Mouse (Mus musculus): ENCODE results near the gene Gm9747. TPM values are rescaled to one million over a fixed set of nuclear protein-coding genes. Genes with fewer than 3 reads are reported as not detected.

Gene Gm9747
- total and polyA plus RNA-seq, 3 experiments = not detected

DNA sequence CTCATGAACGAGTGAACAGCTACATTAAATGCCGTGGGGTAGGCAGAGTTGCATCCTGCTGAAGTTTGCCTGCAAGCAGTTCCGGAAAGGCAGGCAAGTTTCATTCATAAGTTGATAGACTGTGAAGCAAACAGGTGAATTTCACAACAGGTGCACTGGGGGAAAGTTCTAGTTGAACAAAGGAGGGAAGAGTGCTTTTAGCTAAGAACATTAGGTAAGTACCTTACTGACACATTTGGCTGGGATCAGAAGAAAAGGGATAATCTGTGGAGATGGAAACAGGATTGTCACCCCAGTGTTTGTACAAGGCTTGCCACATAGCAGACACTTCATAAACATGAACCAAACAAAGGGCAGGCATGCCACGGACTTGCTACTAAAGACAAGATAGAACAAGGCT, 5.3 kb downstream of the Gm9747 start:
- no peaks in the 10 kb centered on the region for H3K36me3 ChIP-seq (replicated peaks in 1 of 2; ENCODE audit: control insufficient read depth in 1 of 2, insufficient read depth in 1 of 2, low read length in 1 of 2)
- H3K79me2 ChIP-seq (replicated peaks; ENCODE audit: control insufficient read depth, extremely low read depth, insufficient read depth, poor library complexity, severe bottlenecking) = no peaks in the 10 kb centered on the region
- H3K27me3 ChIP-seq (replicated peaks) = no peaks in the 10 kb centered on the region
- no peak for TF ChIP-seq POLR2A (IDR thresholded peaks at IDR 0.05; ENCODE audit: low read depth, low read length)
- TF ChIP-seq HCFC1 (IDR thresholded peaks at IDR 0.05; ENCODE audit: low read depth, low read length) = no peak
- TF ChIP-seq ETS1 (conservative IDR thresholded peaks at IDR 0.05; ENCODE audit: low read depth, low read length) = no peak
- no peak for TF ChIP-seq CHD1 (IDR thresholded peaks at IDR 0.05; ENCODE audit: low read depth, low read length)
- no peak for TF ChIP-seq MYC (IDR thresholded peaks at IDR 0.05; ENCODE audit: low read depth, low read length)
- no peak for TF ChIP-seq GABPA (IDR thresholded peaks at IDR 0.05; ENCODE audit: insufficient replicate concordance, low read depth, low read length)
- TF ChIP-seq MXI1 (IDR thresholded peaks at IDR 0.05; ENCODE audit: low read depth, low read length) = no peak
- TF ChIP-seq ZMIZ1 (IDR thresholded peaks at IDR 0.05; ENCODE audit: low read depth, low read length) = no peak
- no peak for TF ChIP-seq MEF2A (IDR thresholded peaks at IDR 0.05; ENCODE audit: borderline replicate concordance, low read depth, low read length)
- TF ChIP-seq NRF1 (IDR thresholded peaks at IDR 0.05; ENCODE audit: low read depth, low read length) = no peak
- TF ChIP-seq TBP (conservative IDR thresholded peaks at IDR 0.05; ENCODE audit: low read depth, low read length) = no peak
- H3K4me2 ChIP-seq (ENCODE audit: insufficient read depth, low read depth, poor library complexity, severe bottlenecking) = no peak overlapping the region
- H3K4me3 ChIP-seq (replicated peaks in 1 of 3; ENCODE audit: low read depth in 2 of 3, low read length in 2 of 3, poor library complexity in 1 of 3) = no peak overlapping the region
- H3K9ac ChIP-seq (ENCODE audit: insufficient read depth, low read depth) = no peak overlapping the region
- dilution Hi-C loops (cut with MboI; ENCODE audit: extremely low pct_ligation_motif_present, extremely low pct_unique_long_range_greater_than_20kb, low sequenced_read_pairs) = no loop called here
- H3K27ac ChIP-seq (ENCODE audit: insufficient read depth, low read depth) = no peak overlapping the region
- H3K9me3 ChIP-seq (replicated peaks; ENCODE audit: low read length) = no peaks in the 10 kb centered on the region
- DNase-seq (ENCODE audit: extremely low read depth) = no peak
- peaks cover 0 to 11% of the 10 kb centered on the region in 2 experiments; a peak in 3 of 4 replicates for H3K4me1 ChIP-seq (ENCODE audit: control insufficient read depth in 1 of 2, insufficient read depth in 2 of 2)
- in situ Hi-C loops (cut with MboI; ENCODE audit: low pct_ligation_motif_present, low pct_unique_long_range_greater_than_20kb, low sequenced_read_pairs) = no loop called here

- no peak for DNase-seq (ENCODE audit: extremely low read depth)
- H3K4me1 ChIP-seq (ENCODE audit: control insufficient read depth in 1 of 2, insufficient read depth in 2 of 2) = peaks cover 0 to 11% of the 10 kb centered on the region in 2 experiments; a peak in 3 of 4 replicates
- in situ Hi-C loops (cut with MboI; ENCODE audit: low pct_ligation_motif_present, low pct_unique_long_range_greater_than_20kb, low sequenced_read_pairs) (no loop called here), dilution Hi-C loops (cut with MboI; ENCODE audit: extremely low pct_ligation_motif_present, extremely low pct_unique_long_range_greater_than_20kb, low sequenced_read_pairs) (no loop called here)
- TF ChIP-seq ETS1 (conservative IDR thresholded peaks at IDR 0.05; ENCODE audit: low read depth, low read length) = no peak
- TF ChIP-seq SIN3A (IDR thresholded peaks at IDR 0.05; ENCODE audit: low read length) = no peak
- H3K9me3 ChIP-seq (replicated peaks; ENCODE audit: low read length) = no peaks in the 10 kb centered on the region
- no peak overlapping the region for H3K27ac ChIP-seq (ENCODE audit: insufficient read depth, low read depth)
- no peak overlapping the region for H3K4me2 ChIP-seq (ENCODE audit: insufficient read depth, low read depth, poor library complexity, severe bottlenecking)
- no peaks in the 10 kb centered on the region for H3K36me3 ChIP-seq (replicated peaks in 1 of 2; ENCODE audit: control insufficient read depth in 1 of 2, insufficient read depth in 1 of 2, low read length in 1 of 2)
- H3K27me3 ChIP-seq (replicated peaks) = no peaks in the 10 kb centered on the region
- H3K4me3 ChIP-seq (replicated peaks in 1 of 3; ENCODE audit: low read depth in 2 of 3, low read length in 2 of 3, poor library complexity in 1 of 3) = no peak overlapping the region
- H3K79me2 ChIP-seq (replicated peaks; ENCODE audit: control insufficient read depth, extremely low read depth, insufficient read depth, poor library complexity, severe bottlenecking) = no peaks in the 10 kb centered on the region
- H3K9ac ChIP-seq (ENCODE audit: insufficient read depth, low read depth) = no peak overlapping the region
These were observed 6.7 kb downstream of the Gm9747 start for GRCm38 (mm10) chr1:82239409-82240201.
